Mouse (Mus musculus) intestine, postnatal 0 days (tissue): ENCODE results near the gene Neb. TPM values are rescaled to one million over a fixed set of nuclear protein-coding genes. Genes with fewer than 3 reads are reported as not detected.

ENCODE experiments used
- ATAC-seq: fragments of 200-750 bp; cut with Nextera tagmentation; 2 replicates; pipeline ENCODE4 v1.8.0; 2017; ENCODE audit warnings: mild to moderate bottlenecking, moderate TSS enrichment, moderate library complexity
- H3K27ac ChIP-seq: fragments of 300-500 bp; sonication (generic); 2 replicates; pipeline ENCODE4 v1.5.1; 2014; ENCODE audit warnings: mild to moderate bottlenecking, low read depth, low read length, moderate library complexity
- H3K27me3 ChIP-seq: fragments of 300-500 bp; sonication (generic); replicated peaks from 2 replicates; pipeline ENCODE4 v1.6.1; 2014; ENCODE audit warnings: low read length, mixed read lengths; ENCODE audit not compliant: control insufficient read depth, insufficient read depth
- H3K36me3 ChIP-seq: fragments of 300-500 bp; sonication (generic); 2 replicates; pipeline ENCODE4 v1.6.1; 2014; ENCODE audit warnings: mild to moderate bottlenecking, moderate library complexity; ENCODE audit not compliant: control insufficient read depth, insufficient read depth
- H3K4me1 ChIP-seq: fragments of 300-500 bp; sonication (generic); replicated peaks from 2 replicates; pipeline ENCODE4 v1.6.1; 2014; ENCODE audit warnings: antibody characterized with exemption, low read length, mixed read lengths; ENCODE audit not compliant: control insufficient read depth, insufficient read depth
- H3K4me2 ChIP-seq: fragments of 300-500 bp; sonication (generic); replicated peaks from 2 replicates; pipeline ENCODE4 v1.6.1; 2014; ENCODE audit warnings: low read depth, mild to moderate bottlenecking, moderate library complexity
- H3K4me3 ChIP-seq: fragments of 300-500 bp; sonication (generic); 2 replicates; pipeline ENCODE4 v1.5.1; 2014; ENCODE audit warnings: low read depth, low read length
- H3K9ac ChIP-seq: fragments of 300-500 bp; sonication (generic); 2 replicates; pipeline ENCODE4 v1.6.1; 2014; ENCODE audit warnings: mild to moderate bottlenecking, low read depth, low read length
- H3K9me3 ChIP-seq: fragments of 300-500 bp; sonication (generic); 2 replicates; pipeline ENCODE4 v1.6.1; 2016; ENCODE audit warnings: mixed run types; ENCODE audit not compliant: control insufficient read depth
- CTCF ChIP-seq: sonication (generic); IDR thresholded peaks from 2 replicates; pipeline ENCODE4 v1.5.1; 2016; ENCODE audit warnings: low read depth, mild to moderate bottlenecking, control low read depth, antibody characterized with exemption, moderate library complexity
- WGBS: fragments of 180-500 bp; shearing (Covaris S2); extraction: QIAGEN DNeasy Blood & Tissue Kit; methylation state at CpG from one replicate; pipeline ENCODE4 v1.1.7; 2014; 5-methylcytosine and 5-hydroxymethylcytosine counted together
- polyA plus RNA-seq: library from polyadenylated mRNA; unstranded; fragments of >200 nt; fragmentation: Nextera tagmentation; extraction: Ambion mirVana; gene quantifications from 2 replicates; pipeline ENCODE4 v1.2.1, GENCODE M21; 2015

Gene Neb
- polyA plus RNA-seq, 1 experiment from 2014 or later: 0.10 TPM

- Histone ChIP-seq H3K4me3 (no peak overlapping the region), H3K4me2 (no peak overlapping the region), H3K9ac (no peak overlapping the region), H3K9me3 (no peaks in the 10 kb centered on the region), H3K27ac (no peak overlapping the region), H3K4me1 (no peaks in the 10 kb centered on the region), H3K27me3 (no peaks in the 10 kb centered on the region), H3K36me3 (no peaks in the 10 kb centered on the region)
- WGBS: 83% methylated on average over 1 of the region's 1 CpGs
- no peak for ATAC-seq
- no peak for TF ChIP-seq CTCF
Observed at GRCm38 (mm10) chr2:52351029-52351428, 27.2 kb downstream of the Neb start.

- Histone ChIP-seq H3K36me3 (no peaks in the 10 kb centered on the region), H3K9me3 (no peaks in the 10 kb centered on the region), H3K4me1 (no peaks in the 10 kb centered on the region), H3K9ac (no peak overlapping the region), H3K27me3 (no peaks in the 10 kb centered on the region), H3K4me3 (no peak overlapping the region), H3K4me2 (no peak overlapping the region), H3K27ac (no peak overlapping the region)
- no peak for TF ChIP-seq CTCF
- 67% methylated on average over 7 of the region's 7 CpGs for WGBS
- no peak for ATAC-seq
Observed at GRCm38 (mm10) chr2:52340990-52341389, 37.3 kb downstream of the Neb start.

- 84% methylated on average over 13 of the region's 13 CpGs for WGBS
- Histone ChIP-seq H3K27ac (no peak overlapping the region), H3K4me1 (no peaks in the 10 kb centered on the region)
Observed at GRCm38 (mm10) chr2:52335556-52335955, 42.7 kb downstream of the Neb start.

GRCm38 (mm10) chr2:52335087-52335486 lies 43.2 kb downstream of the Neb start:
- no peak overlapping the region for H3K27ac ChIP-seq
- H3K9me3 ChIP-seq: no peaks in the 10 kb centered on the region
- 92% methylated on average over 8 of the region's 8 CpGs for WGBS
- no peak overlapping the region for H3K9ac ChIP-seq
- no peaks in the 10 kb centered on the region for H3K36me3 ChIP-seq
- TF ChIP-seq CTCF: no peak
- ATAC-seq: no peak
- H3K4me2 ChIP-seq: no peak overlapping the region
- no peak overlapping the region for H3K4me3 ChIP-seq
- H3K27me3 ChIP-seq: no peaks in the 10 kb centered on the region
- H3K4me1 ChIP-seq: no peaks in the 10 kb centered on the region

More at GRCm38 (mm10) chr2:52335556-52335955, 42.7 kb downstream of the Neb start:
- Histone ChIP-seq H3K36me3 (no peaks in the 10 kb centered on the region), H3K9ac (no peak overlapping the region), H3K9me3 (no peaks in the 10 kb centered on the region), H3K27me3 (no peaks in the 10 kb centered on the region), H3K4me3 (no peak overlapping the region), H3K4me2 (no peak overlapping the region)
- TF ChIP-seq CTCF: no peak
- no peak for ATAC-seq

- no peak overlapping the region for H3K4me2 ChIP-seq
- TF ChIP-seq CTCF: no peak
- no peaks in the 10 kb centered on the region for H3K9me3 ChIP-seq
- 10% methylated on average over 2 of the region's 2 CpGs for WGBS
- no peak overlapping the region for H3K4me3 ChIP-seq
- no peaks in the 10 kb centered on the region for H3K27me3 ChIP-seq
- H3K9ac ChIP-seq: no peak overlapping the region
- no peaks in the 10 kb centered on the region for H3K4me1 ChIP-seq
- no peak for ATAC-seq
- no peak overlapping the region for H3K27ac ChIP-seq
- no peaks in the 10 kb centered on the region for H3K36me3 ChIP-seq
Observed at GRCm38 (mm10) chr2:52333535-52333934, 44.7 kb downstream of the Neb start.

- TF ChIP-seq CTCF: no peak
- H3K4me1 ChIP-seq: no peaks in the 10 kb centered on the region
- H3K36me3 ChIP-seq: no peaks in the 10 kb centered on the region
- H3K4me3 ChIP-seq: no peak overlapping the region
- ATAC-seq: no peak
- 92% methylated on average over 3 of the region's 3 CpGs for WGBS
- H3K9me3 ChIP-seq: no peaks in the 10 kb centered on the region
- H3K27ac ChIP-seq: no peak overlapping the region
- no peaks in the 10 kb centered on the region for H3K27me3 ChIP-seq
- H3K9ac ChIP-seq: no peak overlapping the region
- H3K4me2 ChIP-seq: no peak overlapping the region
Observed at GRCm38 (mm10) chr2:52331761-52332160, 46.5 kb downstream of the Neb start.

- no peak overlapping the region for H3K9ac ChIP-seq
- H3K4me2 ChIP-seq: no peak overlapping the region
- no peaks in the 10 kb centered on the region for H3K27me3 ChIP-seq
- no peaks in the 10 kb centered on the region for H3K9me3 ChIP-seq
- no peak for ATAC-seq
- no peak overlapping the region for H3K27ac ChIP-seq
- TF ChIP-seq CTCF: no peak
- no peaks in the 10 kb centered on the region for H3K4me1 ChIP-seq
- 82% methylated on average over 4 of the region's 4 CpGs for WGBS
- no peaks in the 10 kb centered on the region for H3K36me3 ChIP-seq
- H3K4me3 ChIP-seq: no peak overlapping the region
Observed at GRCm38 (mm10) chr2:52327244-52327815, 50.9 kb downstream of the Neb start.
